Mouse (Mus musculus) hindbrain, embryonic 16.5 days (tissue): ENCODE measurements around the gene Msi2. TPM values are rescaled to one million over a fixed set of nuclear protein-coding genes. Genes with fewer than 3 reads are reported as not detected.

ENCODE experiments used
- ATAC-seq: fragments of 200-750 bp; cut with Nextera tagmentation; 2 replicates; pipeline ENCODE4 v1.8.0; 2017; ENCODE audit warnings: moderate TSS enrichment, moderate library complexity
- H3K27ac ChIP-seq: fragments of 300-500 bp; sonication (generic); 2 replicates; pipeline ENCODE4 v1.5.1; 2014; ENCODE audit warnings: low read depth, mild to moderate bottlenecking, control low read depth, low read length, moderate library complexity
- H3K27me3 ChIP-seq: fragments of 300-500 bp; sonication (generic); replicated peaks from 2 replicates; pipeline ENCODE4 v1.6.1; 2014; ENCODE audit warnings: low read length; ENCODE audit not compliant: control insufficient read depth, insufficient read depth
- H3K36me3 ChIP-seq: fragments of 300-500 bp; sonication (generic); 2 replicates; pipeline ENCODE4 v1.6.1; 2014; ENCODE audit warnings: mild to moderate bottlenecking, low read length, moderate library complexity, mixed read lengths; ENCODE audit not compliant: control insufficient read depth, insufficient read depth
- H3K4me1 ChIP-seq: fragments of 300-500 bp; sonication (generic); 2 replicates; pipeline ENCODE4 v1.6.1; 2014; ENCODE audit warnings: low read depth, low read length; ENCODE audit not compliant: control insufficient read depth, insufficient read depth
- H3K4me2 ChIP-seq: fragments of 300-500 bp; sonication (generic); 2 replicates; pipeline ENCODE4 v1.6.1; 2014; ENCODE audit warnings: mild to moderate bottlenecking, low read length, control low read depth, moderate library complexity
- H3K4me3 ChIP-seq: fragments of 300-500 bp; sonication (generic); 2 replicates; pipeline ENCODE4 v1.5.1; 2014; ENCODE audit warnings: mild to moderate bottlenecking, low read length, control low read depth, moderate library complexity
- H3K9ac ChIP-seq: fragments of 300-500 bp; sonication (generic); 2 replicates; pipeline ENCODE4 v1.6.1; 2014; ENCODE audit warnings: low read depth, mild to moderate bottlenecking, control low read depth, low read length, moderate library complexity
- H3K9me3 ChIP-seq: fragments of 300-500 bp; sonication (generic); 2 replicates; pipeline ENCODE4 v1.6.1; 2014; ENCODE audit warnings: mild to moderate bottlenecking, low read length, moderate library complexity; ENCODE audit not compliant: control insufficient read depth
- WGBS: fragments of 180-500 bp; shearing (Covaris S2); extraction: QIAGEN DNeasy Blood & Tissue Kit; methylation state at CpG from one replicate; pipeline ENCODE4 v1.1.7; 2014; 5-methylcytosine and 5-hydroxymethylcytosine counted together
- polyA plus RNA-seq: library from polyadenylated mRNA; unstranded; fragments of >200 nt; fragmentation: Nextera tagmentation; extraction: Ambion mirVana; gene quantifications from 2 replicates; pipeline ENCODE4 v1.2.1, GENCODE M21; 2015

The Msi2 gene
- polyA plus RNA-seq, 1 experiment from 2014 or later = 31.0 TPM

- Histone ChIP-seq H3K27ac (peak overlapping the region; percentile 42; the same call in 1 of the 2 replicates), H3K9ac (no peak overlapping the region), H3K27me3 (no peaks in the 10 kb centered on the region), H3K4me3 (no peak overlapping the region), H3K4me1 (peaks cover 44% of the 10 kb centered on the region), H3K36me3 (no peaks in the 10 kb centered on the region), H3K4me2 (no peak overlapping the region), H3K9me3 (no peaks in the 10 kb centered on the region)
- WGBS = 19% methylated on average over 8 of the region's 8 CpGs
- ATAC-seq = peak; percentile 24; the same call in 1 of the 2 replicates
Measured at GRCm38 (mm10) chr11:88443291-88443690, 275.0 kb downstream of the Msi2 start.

- peaks cover 44% of the 10 kb centered on the region for H3K4me1 ChIP-seq
- no peaks in the 10 kb centered on the region for H3K27me3 ChIP-seq
- H3K36me3 ChIP-seq = no peaks in the 10 kb centered on the region
- H3K4me2 ChIP-seq = no peak overlapping the region
- H3K9me3 ChIP-seq = no peaks in the 10 kb centered on the region
- H3K4me3 ChIP-seq = no peak overlapping the region
- H3K27ac ChIP-seq = no peak overlapping the region
- WGBS = 63% methylated on average over 12 of the region's 12 CpGs
- peak overlapping the region; percentile 9; the same call in 1 of the 2 replicates for H3K9ac ChIP-seq
- no peak for ATAC-seq
Measured at GRCm38 (mm10) chr11:88441871-88442740, 276.2 kb downstream of the Msi2 start.

- no peaks in the 10 kb centered on the region for H3K27me3 ChIP-seq
- H3K27ac ChIP-seq = no peak overlapping the region
- 88% methylated on average over 3 of the region's 3 CpGs for WGBS
- no peak for ATAC-seq
- H3K9me3 ChIP-seq = no peaks in the 10 kb centered on the region
- H3K4me1 ChIP-seq = peaks cover 42% of the 10 kb centered on the region
- no peaks in the 10 kb centered on the region for H3K36me3 ChIP-seq
- no peak overlapping the region for H3K4me2 ChIP-seq
- H3K4me3 ChIP-seq = no peak overlapping the region
- H3K9ac ChIP-seq = no peak overlapping the region
Measured at GRCm38 (mm10) chr11:88438659-88439058, 279.7 kb downstream of the Msi2 start.

- no peaks in the 10 kb centered on the region for H3K36me3 ChIP-seq
- WGBS = 67% methylated on average over 2 of the region's 2 CpGs
- no peak overlapping the region for H3K4me3 ChIP-seq
- no peak overlapping the region for H3K27ac ChIP-seq
- no peak overlapping the region for H3K4me2 ChIP-seq
- H3K9ac ChIP-seq = no peak overlapping the region
- H3K9me3 ChIP-seq = no peaks in the 10 kb centered on the region
- H3K4me1 ChIP-seq = peaks cover 30% of the 10 kb centered on the region
- no peak for ATAC-seq
- no peaks in the 10 kb centered on the region for H3K27me3 ChIP-seq
Measured at GRCm38 (mm10) chr11:88436596-88436995, 281.7 kb downstream of the Msi2 start.

- Histone ChIP-seq H3K27me3 (no peaks in the 10 kb centered on the region), H3K4me1 (peaks cover 38% of the 10 kb centered on the region)
Measured at GRCm38 (mm10) chr11:88435543-88435942, 282.8 kb downstream of the Msi2 start.

GRCm38 (mm10) chr11:88431363-88432269 lies 286.7 kb downstream of the Msi2 start:
- 25% methylated on average over 22 of the region's 22 CpGs for WGBS
- Histone ChIP-seq H3K4me2 (no peak overlapping the region), H3K27me3 (no peaks in the 10 kb centered on the region), H3K9ac (no peak overlapping the region), H3K4me1 (peaks cover 33% of the 10 kb centered on the region), H3K27ac (peak overlapping the region; percentile 54), H3K9me3 (no peaks in the 10 kb centered on the region), H3K36me3 (no peaks in the 10 kb centered on the region), H3K4me3 (no peak overlapping the region)
- 0 out of 2 replicates have a peak, but pooled peaks have one; percentile 17 for ATAC-seq

More at GRCm38 (mm10) chr11:88435543-88435942, 282.8 kb downstream of the Msi2 start:
- Histone ChIP-seq H3K36me3 (no peaks in the 10 kb centered on the region), H3K4me3 (no peak overlapping the region), H3K4me2 (no peak overlapping the region), H3K9ac (no peak overlapping the region), H3K9me3 (no peaks in the 10 kb centered on the region), H3K27ac (no peak overlapping the region)
- ATAC-seq = 0 out of 2 replicates have a peak, but pooled peaks have one; percentile 9
- WGBS = 61% methylated on average over 6 of the region's 6 CpGs

- Histone ChIP-seq H3K27ac (no peak overlapping the region; the same call in 1 of the 2 replicates), H3K36me3 (no peaks in the 10 kb centered on the region), H3K9me3 (no peaks in the 10 kb centered on the region), H3K4me2 (no peak overlapping the region), H3K9ac (no peak overlapping the region), H3K4me1 (peaks cover 35% of the 10 kb centered on the region), H3K27me3 (no peaks in the 10 kb centered on the region), H3K4me3 (no peak overlapping the region)
- WGBS = 84% methylated on average over 8 of the region's 8 CpGs
- ATAC-seq = no peak
Measured at GRCm38 (mm10) chr11:88430292-88430691, 288.0 kb downstream of the Msi2 start.

GRCm38 (mm10) chr11:88429680-88430079 lies 288.6 kb downstream of the Msi2 start:
- Histone ChIP-seq H3K27ac (no peak overlapping the region), H3K27me3 (no peaks in the 10 kb centered on the region), H3K4me1 (peaks cover 39% of the 10 kb centered on the region), H3K9ac (no peak overlapping the region), H3K4me3 (no peak overlapping the region), H3K4me2 (no peak overlapping the region), H3K36me3 (no peaks in the 10 kb centered on the region), H3K9me3 (no peaks in the 10 kb centered on the region)
- no peak for ATAC-seq
- 99% methylated on average over 6 of the region's 6 CpGs for WGBS
